Mouse (Mus musculus): ENCODE data around the gene Pgm2l1.

- TF ChIP-seq CTCF (IDR thresholded peaks at IDR 0.05; ENCODE audit: extremely low read depth, insufficient read depth, low read length) (no peak), POLR2A (IDR thresholded peaks at IDR 0.05; ENCODE audit: extremely low read depth, insufficient read depth, low read length) (no peak)
These were observed 45.6 kb upstream of the Pgm2l1 start for GRCm38 (mm10) chr7:100181614-100182013.

All from cortical plate, adult 2 months (tissue).